Mouse (Mus musculus) myocyte (in vitro differentiated cells): Measurements from ENCODE around the gene Tmprss7. TPM values are rescaled to one million over a fixed set of nuclear protein-coding genes. Genes with fewer than 3 reads are reported as not detected.

Experiments used
- H3K27me3 ChIP-seq: one replicate; pipeline ENCODE4 v1.6.1; 2011; ENCODE audit not compliant: control insufficient read depth, insufficient read depth, insufficient read length
- H3K36me3 ChIP-seq: one replicate; pipeline ENCODE4 v1.6.1; 2011; ENCODE audit not compliant: control insufficient read depth, insufficient read depth
- H3K4me2 ChIP-seq: one replicate; pipeline ENCODE4 v1.6.1; 2011; ENCODE audit warnings: low read depth, control low read depth
- H3K4me3 ChIP-seq: one replicate; pipeline ENCODE4 v1.5.1; 2011; ENCODE audit warnings: mild to moderate bottlenecking, control low read depth, moderate library complexity
- H3K79me2 ChIP-seq: one replicate; pipeline ENCODE4 v1.6.1; 2011; ENCODE audit not compliant: control insufficient read depth, insufficient read depth
- H3ac ChIP-seq: one replicate; pipeline ENCODE4 v1.6.1; 2011; ENCODE audit not compliant: control insufficient read depth, insufficient read length
- CEBPB ChIP-seq: IDR thresholded peaks from 2 replicates; pipeline ENCODE4 v1.6.1; 2011; ENCODE audit warnings: mild to moderate bottlenecking, moderate library complexity; ENCODE audit not compliant: poor library complexity, insufficient read depth, severe bottlenecking
- E2F4 ChIP-seq: IDR thresholded peaks from one replicate; pipeline ENCODE4 v1.6.1; 2011; ENCODE audit warnings: mild to moderate bottlenecking, control low read depth, moderate library complexity; ENCODE audit not compliant: insufficient read depth
- MAX ChIP-seq: IDR thresholded peaks from one replicate; pipeline ENCODE4 v1.6.1; 2011; ENCODE audit warnings: low read depth, mild to moderate bottlenecking, control low read depth
- MYOD1 ChIP-seq, 3 experiments: IDR thresholded peaks; one replicate each; pipeline ENCODE4 v1.6.1; 2011; ENCODE audit warnings: control low read depth in 2 of 3, low read depth in 2 of 3, mild to moderate bottlenecking in 2 of 3, moderate library complexity in 1 of 3; ENCODE audit not compliant: insufficient read length in 2 of 3, control insufficient read depth in 1 of 3
- MYOG ChIP-seq, 3 experiments: IDR thresholded peaks; one replicate each; pipeline ENCODE4 v1.6.1; 2011; ENCODE audit warnings: control low read depth in 2 of 3, low read depth in 2 of 3, mild to moderate bottlenecking in 2 of 3; ENCODE audit not compliant: insufficient read length in 2 of 3, control insufficient read depth in 1 of 3, insufficient read depth in 1 of 3
- POLR2A ChIP-seq: IDR thresholded peaks from one replicate; pipeline ENCODE4 v1.6.1; 2011; ENCODE audit warnings: low read depth, mild to moderate bottlenecking, control low read depth, moderate library complexity; ENCODE audit not compliant: insufficient read length
- POLR2AphosphoS2 ChIP-seq: IDR thresholded peaks from one replicate; pipeline ENCODE4 v1.6.1; 2011; ENCODE audit warnings: low read depth, control low read depth; ENCODE audit not compliant: insufficient read length
- REST ChIP-seq: IDR thresholded peaks from one replicate; pipeline ENCODE4 v1.6.1; 2011; ENCODE audit warnings: mild to moderate bottlenecking, control low read depth, moderate library complexity; ENCODE audit not compliant: insufficient read depth, insufficient read length
- SRF ChIP-seq: IDR thresholded peaks from one replicate; pipeline ENCODE4 v1.6.1; 2011; ENCODE audit warnings: low read depth; ENCODE audit not compliant: control insufficient read depth, insufficient read length
- TCF12 ChIP-seq: IDR thresholded peaks from one replicate; pipeline ENCODE4 v1.6.1; 2011; ENCODE audit warnings: mild to moderate bottlenecking, control low read depth; ENCODE audit not compliant: poor library complexity, insufficient read depth, severe bottlenecking
- TCF3 ChIP-seq: IDR thresholded peaks from one replicate; pipeline ENCODE4 v1.6.1; 2011; ENCODE audit warnings: low read depth, control low read depth; ENCODE audit not compliant: insufficient read length
- USF1 ChIP-seq: IDR thresholded peaks from one replicate; pipeline ENCODE4 v1.6.1; 2011; ENCODE audit warnings: low read depth, mild to moderate bottlenecking, control low read depth, moderate library complexity
- polyA plus RNA-seq: library from polyadenylated mRNA; unstranded; fragments of >200 nt; fragmentation: generic; extraction: Trizol; gene quantifications from one replicate; pipeline ENCODE4 v1.2.1, GENCODE M21; 2012; ENCODE audit warnings: missing spikeins

Tmprss7 gene
- polyA plus RNA-seq, 1 experiment, result not detected

DNA sequence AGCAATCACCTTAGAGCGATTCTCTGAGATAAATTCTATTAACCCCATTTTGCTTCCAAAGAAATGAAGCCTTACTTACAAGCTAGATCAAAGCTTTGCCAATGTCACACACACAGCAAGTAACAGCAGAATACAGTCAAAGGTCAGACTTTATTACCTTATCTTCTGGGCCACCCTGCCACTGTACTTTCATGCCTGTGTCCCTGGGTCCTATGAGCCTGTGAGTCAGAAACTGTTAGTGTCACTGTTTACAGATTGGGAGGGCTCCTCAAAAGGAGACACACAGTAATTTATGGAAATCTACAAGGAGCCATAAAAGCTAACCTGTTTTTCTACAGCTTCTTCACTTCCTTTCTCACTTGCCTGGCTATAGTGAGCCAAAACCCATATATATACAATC, 35.2 kb downstream of the Tmprss7 start:
- no peak overlapping the region for H3K4me3 ChIP-seq
- no peak overlapping the region for H3ac ChIP-seq
- H3K4me2 ChIP-seq, result no peak overlapping the region
- H3K79me2 ChIP-seq, result no peaks in the 10 kb centered on the region
- no peaks in the 10 kb centered on the region for H3K27me3 ChIP-seq
- TF ChIP-seq E2F4 (no peak), REST (no peak), POLR2A (no peak), MAX (no peak), POLR2AphosphoS2 (no peak)
- no peaks in the 10 kb centered on the region for H3K36me3 ChIP-seq

DNA sequence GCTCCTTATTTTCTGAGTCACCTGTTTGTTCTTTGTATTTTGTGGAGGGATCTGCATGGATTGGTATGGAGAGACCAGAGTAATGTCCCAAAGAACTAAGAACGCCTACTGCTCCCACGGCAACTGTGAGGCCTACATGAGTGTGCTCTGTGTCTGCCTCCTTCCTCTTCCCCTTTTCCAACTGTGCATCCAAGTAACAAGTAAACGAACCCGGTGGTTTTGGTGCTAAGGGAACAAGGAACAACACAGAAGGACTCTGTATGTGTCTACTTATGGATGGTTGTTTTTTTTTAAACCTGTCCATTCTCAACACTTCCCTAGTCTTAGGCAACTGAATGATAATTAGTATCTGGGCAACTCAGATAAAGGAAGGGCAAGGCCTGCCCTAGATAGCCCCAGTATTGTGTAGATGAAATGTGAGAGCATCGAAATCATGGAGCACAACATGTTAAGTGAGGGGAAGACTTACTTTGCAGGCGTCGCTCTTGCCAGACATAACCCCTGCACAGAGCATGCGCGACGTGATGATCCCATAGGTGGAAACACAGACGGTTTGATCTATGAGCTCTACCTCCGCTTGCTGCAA, 35.8 kb downstream of the Tmprss7 start:
- no peak overlapping the region for H3K4me2 ChIP-seq
- no peaks in the 10 kb centered on the region for H3K36me3 ChIP-seq
- TF ChIP-seq MYOG (IDR thresholded peaks at IDR 0.05; ENCODE audit: control insufficient read depth in 1 of 3, insufficient read depth in 1 of 3, insufficient read length in 2 of 3, low read depth in 2 of 3) (no peak), POLR2AphosphoS2 (no peak), USF1 (no peak), TCF12 (no peak), POLR2A (no peak), CEBPB (no peak), REST (no peak), SRF (no peak), MAX (no peak), E2F4 (no peak), MYOD1 (IDR thresholded peaks at IDR 0.05; ENCODE audit: control insufficient read depth in 1 of 3, insufficient read length in 2 of 3, low read depth in 2 of 3) (no peak), TCF3 (no peak)
- no peak overlapping the region for H3K4me3 ChIP-seq
- no peaks in the 10 kb centered on the region for H3K27me3 ChIP-seq
- no peaks in the 10 kb centered on the region for H3K79me2 ChIP-seq
- no peak overlapping the region for H3ac ChIP-seq

DNA sequence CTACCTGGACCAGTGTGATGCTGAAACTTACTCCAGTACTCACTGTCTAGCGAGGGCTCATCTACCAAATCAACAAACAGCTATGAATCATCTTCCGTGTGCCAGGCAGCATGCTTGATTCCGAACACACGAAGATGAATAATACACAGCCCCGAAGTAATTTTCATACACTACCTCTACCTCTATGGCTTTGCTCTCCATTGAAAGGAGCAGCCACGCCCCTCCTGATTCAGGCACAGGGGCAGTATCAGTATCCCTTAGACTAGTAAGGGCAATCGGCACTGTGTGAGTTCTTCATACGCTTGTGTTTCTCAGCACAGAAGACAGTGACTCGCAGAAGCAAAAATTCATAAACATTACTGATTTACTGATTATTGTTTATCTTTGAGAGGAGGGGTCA, 39.0 kb downstream of the Tmprss7 start:
- Histone ChIP-seq H3ac (no peak overlapping the region), H3K36me3 (no peaks in the 10 kb centered on the region), H3K27me3 (no peaks in the 10 kb centered on the region), H3K4me3 (no peak overlapping the region), H3K4me2 (no peak overlapping the region), H3K79me2 (no peaks in the 10 kb centered on the region)
- TF ChIP-seq POLR2A (no peak), SRF (no peak), POLR2AphosphoS2 (no peak), REST (no peak), CEBPB (no peak), TCF12 (no peak), USF1 (no peak), MAX (no peak), MYOG (IDR thresholded peaks at IDR 0.05; ENCODE audit: control insufficient read depth in 1 of 3, insufficient read depth in 1 of 3, insufficient read length in 2 of 3, low read depth in 2 of 3) (no peak), TCF3 (no peak), MYOD1 (IDR thresholded peaks at IDR 0.05; ENCODE audit: control insufficient read depth in 1 of 3, insufficient read length in 2 of 3, low read depth in 2 of 3) (no peak)

DNA sequence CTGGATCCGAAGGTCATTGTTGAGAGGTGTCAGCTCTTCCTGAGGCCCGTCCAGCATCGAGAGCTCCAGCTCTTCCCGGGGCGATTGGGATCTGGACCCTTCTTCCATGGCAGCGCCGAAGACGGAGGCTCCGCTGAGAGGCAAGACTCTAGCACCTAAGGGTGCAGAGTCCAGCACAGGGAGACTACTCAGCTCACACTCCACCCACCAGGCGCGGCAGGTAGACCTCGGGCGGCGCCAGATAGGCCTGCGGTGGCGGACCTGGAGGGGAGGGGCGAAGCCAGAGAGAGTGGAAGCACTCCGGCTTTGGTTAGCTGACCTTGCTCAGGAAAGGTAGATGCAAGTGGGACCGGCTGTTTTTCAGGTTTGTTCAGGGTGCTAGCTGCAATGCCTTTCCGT, 39.5 kb downstream of the Tmprss7 start, which contains the start of gene BC016579:
Gene BC016579, minus strand, starts transcription at position 135 of the 399 bp plus-strand sequence.
- H3K4me3 ChIP-seq, result no peak within 1 kb of the TSS

More for the DNA sequence above, 39.5 kb downstream of the Tmprss7 start, which contains the start of gene BC016579:
- Histone ChIP-seq H3ac (no peak within 1 kb of the TSS), H3K36me3 (no peaks in the 10 kb centered on the region), H3K4me2 (no peak within 1 kb of the TSS), H3K79me2 (no peaks in the 10 kb centered on the region), H3K27me3 (no peaks in the 10 kb centered on the region)
- TF ChIP-seq TCF3 (no peak), REST (no peak), USF1 (no peak), MYOD1 (IDR thresholded peaks at IDR 0.05; ENCODE audit: control insufficient read depth in 1 of 3, insufficient read length in 2 of 3, low read depth in 2 of 3) (no peak), TCF12 (no peak), MYOG (IDR thresholded peaks at IDR 0.05; ENCODE audit: control insufficient read depth in 1 of 3, insufficient read depth in 1 of 3, insufficient read length in 2 of 3, low read depth in 2 of 3) (no peak), E2F4 (no peak), SRF (no peak), CEBPB (no peak), POLR2A (no peak), POLR2AphosphoS2 (no peak), MAX (no peak)
